Mouse (Mus musculus): ENCODE data around the gene Rps6ka2. TPM values are rescaled to one million over a fixed set of nuclear protein-coding genes. Genes with fewer than 3 reads are reported as not detected.

The Rps6ka2 gene
- polyA plus RNA-seq, 1 experiment from 2014 or later = 45.3 TPM

GRCm38 (mm10) chr17:7163955-7164354 lies 6.0 kb upstream of the Rps6ka2 start:
- H3K36me3 ChIP-seq (ENCODE audit: control insufficient read depth, insufficient read depth, low read length) = no peaks in the 10 kb centered on the region
- no peaks in the 10 kb centered on the region for H3K9me3 ChIP-seq (replicated peaks; ENCODE audit: control insufficient read depth, low read length)
- H3K4me3 ChIP-seq (ENCODE audit: low read depth, low read length) = no peak overlapping the region
- no peak for ATAC-seq (replicated peaks; ENCODE audit: insufficient number of reproducible peaks, low FRiP score, low TSS enrichment)
- H3K9ac ChIP-seq (ENCODE audit: low read depth, low read length) = no peak overlapping the region
- H3K27ac ChIP-seq (ENCODE audit: low read depth, low read length) = no peak overlapping the region
- WGBS (ENCODE audit: insufficient replicate concordance) = 59% methylated on average over 3 of the region's 3 CpGs
- no peaks in the 10 kb centered on the region for H3K27me3 ChIP-seq (ENCODE audit: control insufficient read depth, insufficient read depth, low read length)
- peaks cover 6% of the 10 kb centered on the region for H3K4me1 ChIP-seq (ENCODE audit: control insufficient read depth, insufficient read depth, low read length)
- no peak overlapping the region for H3K4me2 ChIP-seq

GRCm38 (mm10) chr17:7165524-7165923 lies 4.4 kb upstream of the Rps6ka2 start:
- no peak for ATAC-seq (replicated peaks; ENCODE audit: insufficient number of reproducible peaks, low FRiP score, low TSS enrichment)
- Histone ChIP-seq H3K27me3 (ENCODE audit: control insufficient read depth, insufficient read depth, low read length) (no peaks in the 10 kb centered on the region), H3K9me3 (replicated peaks; ENCODE audit: control insufficient read depth, low read length) (no peaks in the 10 kb centered on the region), H3K4me2 (no peak overlapping the region), H3K27ac (ENCODE audit: low read depth, low read length) (no peak overlapping the region), H3K36me3 (ENCODE audit: control insufficient read depth, insufficient read depth, low read length) (no peaks in the 10 kb centered on the region), H3K9ac (ENCODE audit: low read depth, low read length) (no peak overlapping the region), H3K4me3 (ENCODE audit: low read depth, low read length) (no peak overlapping the region), H3K4me1 (ENCODE audit: control insufficient read depth, insufficient read depth, low read length) (peaks cover 10% of the 10 kb centered on the region)
- WGBS (ENCODE audit: insufficient replicate concordance) = 88% methylated on average over 7 of the region's 7 CpGs

GRCm38 (mm10) chr17:7168961-7169626 lies 821 bp upstream of the Rps6ka2 start:
- no peaks in the 10 kb centered on the region for H3K27me3 ChIP-seq (ENCODE audit: control insufficient read depth, insufficient read depth, low read length)
- no peaks in the 10 kb centered on the region for H3K36me3 ChIP-seq (ENCODE audit: control insufficient read depth, insufficient read depth, low read length)
- peak overlapping the region; percentile 40 for H3K4me3 ChIP-seq (ENCODE audit: low read depth, low read length)
- peak overlapping the region; percentile 62 for H3K9ac ChIP-seq (ENCODE audit: low read depth, low read length)
- peak; percentile 22; the same call in 1 of the 2 replicates for ATAC-seq (replicated peaks; ENCODE audit: insufficient number of reproducible peaks, low FRiP score, low TSS enrichment)
- peak overlapping the region; percentile 91 for H3K27ac ChIP-seq (ENCODE audit: low read depth, low read length)
- peak overlapping the region; percentile 87 for H3K4me2 ChIP-seq
- H3K9me3 ChIP-seq (replicated peaks; ENCODE audit: control insufficient read depth, low read length) = no peaks in the 10 kb centered on the region
- 12% methylated on average over 15 of the region's 15 CpGs for WGBS (ENCODE audit: insufficient replicate concordance)
- H3K4me1 ChIP-seq (ENCODE audit: control insufficient read depth, insufficient read depth, low read length) = peaks cover 28% of the 10 kb centered on the region

- H3K4me1 ChIP-seq (ENCODE audit: control insufficient read depth, insufficient read depth, low read length) = peaks cover 32% of the 10 kb centered on the region
- peak; percentile 37 for ATAC-seq (replicated peaks; ENCODE audit: insufficient number of reproducible peaks, low FRiP score, low TSS enrichment)
- 1% methylated on average over 43 of the region's 43 CpGs for WGBS (ENCODE audit: insufficient replicate concordance)
- H3K9me3 ChIP-seq (replicated peaks; ENCODE audit: control insufficient read depth, low read length) = no peaks in the 10 kb centered on the region
- peak overlapping the region; percentile 75 for H3K27ac ChIP-seq (ENCODE audit: low read depth, low read length)
- no peaks in the 10 kb centered on the region for H3K36me3 ChIP-seq (ENCODE audit: control insufficient read depth, insufficient read depth, low read length)
- peak overlapping the region; percentile 82 for H3K9ac ChIP-seq (ENCODE audit: low read depth, low read length)
- no peaks in the 10 kb centered on the region for H3K27me3 ChIP-seq (ENCODE audit: control insufficient read depth, insufficient read depth, low read length)
- peak overlapping the region; percentile 87 for H3K4me2 ChIP-seq
- peak overlapping the region; percentile 92 for H3K4me3 ChIP-seq (ENCODE audit: low read depth, low read length)
Measured at GRCm38 (mm10) chr17:7170304-7171295, 685 bp downstream of the Rps6ka2 start.

- 15% methylated on average over 15 of the region's 15 CpGs for WGBS (ENCODE audit: insufficient replicate concordance)
- H3K9ac ChIP-seq (ENCODE audit: low read depth, low read length) = no peak overlapping the region
- ATAC-seq (replicated peaks; ENCODE audit: insufficient number of reproducible peaks, low FRiP score, low TSS enrichment) = no peak
- H3K36me3 ChIP-seq (ENCODE audit: control insufficient read depth, insufficient read depth, low read length) = no peaks in the 10 kb centered on the region
- H3K27ac ChIP-seq (ENCODE audit: low read depth, low read length) = no peak overlapping the region
- H3K27me3 ChIP-seq (ENCODE audit: control insufficient read depth, insufficient read depth, low read length) = no peaks in the 10 kb centered on the region
- H3K4me1 ChIP-seq (ENCODE audit: control insufficient read depth, insufficient read depth, low read length) = peaks cover 36% of the 10 kb centered on the region
- H3K4me2 ChIP-seq = peak overlapping the region; percentile 48
- H3K4me3 ChIP-seq (ENCODE audit: low read depth, low read length) = peak overlapping the region; percentile 15
- H3K9me3 ChIP-seq (replicated peaks; ENCODE audit: control insufficient read depth, low read length) = no peaks in the 10 kb centered on the region
Measured at GRCm38 (mm10) chr17:7173331-7174028, 3.6 kb downstream of the Rps6ka2 start.

GRCm38 (mm10) chr17:7175293-7175692 lies 5.4 kb downstream of the Rps6ka2 start:
- no peak overlapping the region for H3K4me2 ChIP-seq
- no peaks in the 10 kb centered on the region for H3K9me3 ChIP-seq (replicated peaks; ENCODE audit: control insufficient read depth, low read length)
- no peaks in the 10 kb centered on the region for H3K36me3 ChIP-seq (ENCODE audit: control insufficient read depth, insufficient read depth, low read length)
- H3K4me3 ChIP-seq (ENCODE audit: low read depth, low read length) = no peak overlapping the region
- no peak for ATAC-seq (replicated peaks; ENCODE audit: insufficient number of reproducible peaks, low FRiP score, low TSS enrichment)
- H3K9ac ChIP-seq (ENCODE audit: low read depth, low read length) = no peak overlapping the region
- H3K27me3 ChIP-seq (ENCODE audit: control insufficient read depth, insufficient read depth, low read length) = no peaks in the 10 kb centered on the region
- H3K27ac ChIP-seq (ENCODE audit: low read depth, low read length) = no peak overlapping the region
- WGBS (ENCODE audit: insufficient replicate concordance) = 77% methylated on average over 1 of the region's 1 CpGs
- H3K4me1 ChIP-seq (ENCODE audit: control insufficient read depth, insufficient read depth, low read length) = peaks cover 33% of the 10 kb centered on the region

- H3K36me3 ChIP-seq (ENCODE audit: control insufficient read depth, insufficient read depth, low read length) = no peaks in the 10 kb centered on the region
- whole genome bisulfite sequencing (ENCODE audit: insufficient replicate concordance) = 30% methylated on average over 2 of the region's 2 CpGs
- no peak overlapping the region for H3K9ac ChIP-seq (ENCODE audit: low read depth, low read length)
- no peak overlapping the region for H3K4me2 ChIP-seq
- H3K9me3 ChIP-seq (replicated peaks; ENCODE audit: control insufficient read depth, low read length) = no peaks in the 10 kb centered on the region
- H3K4me1 ChIP-seq (ENCODE audit: control insufficient read depth, insufficient read depth, low read length) = peaks cover 29% of the 10 kb centered on the region
- no peak overlapping the region for H3K27ac ChIP-seq (ENCODE audit: low read depth, low read length)
- no peak for ATAC-seq (replicated peaks; ENCODE audit: insufficient number of reproducible peaks, low FRiP score, low TSS enrichment)
- no peaks in the 10 kb centered on the region for H3K27me3 ChIP-seq (ENCODE audit: control insufficient read depth, insufficient read depth, low read length)
- no peak overlapping the region for H3K4me3 ChIP-seq (ENCODE audit: low read depth, low read length)
Measured at GRCm38 (mm10) chr17:7176394-7176793, 6.5 kb downstream of the Rps6ka2 start.

- Histone ChIP-seq H3K36me3 (ENCODE audit: control insufficient read depth, insufficient read depth, low read length) (no peaks in the 10 kb centered on the region), H3K9me3 (replicated peaks; ENCODE audit: control insufficient read depth, low read length) (no peaks in the 10 kb centered on the region), H3K4me1 (ENCODE audit: control insufficient read depth, insufficient read depth, low read length) (peaks cover 28% of the 10 kb centered on the region), H3K27me3 (ENCODE audit: control insufficient read depth, insufficient read depth, low read length) (no peaks in the 10 kb centered on the region), H3K9ac (ENCODE audit: low read depth, low read length) (no peak overlapping the region), H3K4me2 (no peak overlapping the region), H3K27ac (ENCODE audit: low read depth, low read length) (no peak overlapping the region), H3K4me3 (ENCODE audit: low read depth, low read length) (no peak overlapping the region)
- WGBS (ENCODE audit: insufficient replicate concordance) = 87% methylated on average over 6 of the region's 6 CpGs
- ATAC-seq (replicated peaks; ENCODE audit: insufficient number of reproducible peaks, low FRiP score, low TSS enrichment) = no peak
Measured at GRCm38 (mm10) chr17:7178196-7178595, 8.3 kb downstream of the Rps6ka2 start.
